Mouse (Mus musculus) Patski (cell line): ENCODE data around the gene Btbd7. TPM values are rescaled to one million over a fixed set of nuclear protein-coding genes. Genes with fewer than 3 reads are reported as not detected.

ENCODE experiments used
- ATAC-seq: fragments of 100-300 bp; one replicate; pipeline ENCODE4 v1.8.0; 2021
- CTCF ChIA-PET: fragments of 350-600 bp; sonication (Branson Sonifier 250); formaldehyde crosslinking; loops from one replicate; lab custom pipeline; 2022; ENCODE audit warnings: inconsistent platforms; lab: Charles Lee
- POLR2A ChIA-PET: fragments of 350-600 bp; sonication (Branson Sonifier 250); formaldehyde crosslinking; loops from one replicate; lab custom pipeline; 2022; ENCODE audit warnings: antibody characterized with exemption, inconsistent platforms; lab: Charles Lee
- DNase-seq: peaks from one replicate; pipeline ENCODE4 v3.0.0-alpha.2; 2011; ENCODE audit warnings: low read depth, low spot score
- H3K27me3 ChIP-seq: fragments of 371-371 bp; one replicate; pipeline ENCODE4 v1.5.1; 2021
- CTCF ChIP-seq: fragments of 100-300 bp; IDR thresholded peaks from one replicate; pipeline ENCODE4 v1.5.1; 2021
- in situ Hi-C: fragments of 300-500 bp; cut with MboI; formaldehyde crosslinking; loops from 3 replicates; pipeline ENCODE4 v1.11.1; 2018; ENCODE audit warnings: low pct_unique_long_range_greater_than_20kb, mixed read lengths
- polyA plus RNA-seq: library from polyadenylated mRNA; unstranded; gene quantifications from one replicate; pipeline ENCODE4 v1.2.3, GENCODE M21; 2021

Btbd7 gene
- polyA plus RNA-seq, 1 experiment from 2014 or later: 29.2 TPM

DNA sequence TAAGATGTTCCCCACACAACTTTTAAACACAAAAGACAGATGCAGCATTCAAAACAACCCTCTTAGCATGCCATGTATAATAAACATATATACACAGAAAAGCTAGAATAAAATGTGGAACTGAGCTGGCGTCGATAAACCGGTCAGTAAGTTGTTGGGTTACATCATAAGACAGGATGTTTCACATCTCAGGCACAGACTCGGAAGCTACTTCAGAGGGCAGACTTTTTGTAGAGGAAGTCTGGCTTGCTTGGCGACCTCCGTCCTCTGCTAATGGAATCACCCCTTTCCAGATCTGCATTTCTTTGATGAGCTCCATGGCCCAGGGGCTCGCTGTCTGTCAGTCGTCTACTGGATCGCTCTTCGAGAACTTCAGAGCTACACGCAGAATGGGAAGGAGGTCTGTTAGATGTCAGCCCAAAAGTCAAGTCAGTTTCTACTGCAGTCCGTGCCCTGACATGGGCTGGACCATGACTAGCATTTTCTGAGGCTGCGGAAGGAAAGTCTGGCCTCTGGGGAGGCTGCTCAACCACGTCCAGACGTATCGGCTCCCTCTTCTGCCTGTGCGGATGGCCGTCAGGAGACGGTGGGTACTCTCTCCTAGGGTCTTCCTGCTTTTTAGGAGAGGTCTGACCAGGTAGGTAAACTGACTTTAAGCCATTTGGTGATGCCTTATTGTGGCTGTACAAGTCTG, 93.2 kb downstream of the Btbd7 start:
- POLR2A ChIA-PET: no interaction called here

GRCm38 (mm10) chr12:102782841-102783240, 95.4 kb downstream of the Btbd7 start:
- POLR2A ChIA-PET: interaction anchor here (0.7 kb wide), 1 partner anchor 11 kb away, joined by 4 read pairs; no protein-coding TSS in a partner anchor
- TF ChIP-seq CTCF: no peak
- in situ Hi-C loops: no loop called here

More for the DNA sequence above, 93.2 kb downstream of the Btbd7 start:
- in situ Hi-C loops: no loop called here
- TF ChIP-seq CTCF: no peak
- no peak for ATAC-seq
- CTCF ChIA-PET: no interaction called here
- no peaks in the 10 kb centered on the region for H3K27me3 ChIP-seq
- no peak for DNase-seq

GRCm38 (mm10) chr12:102779452-102779851, 98.8 kb downstream of the Btbd7 start:
- peak; percentile 44 for TF ChIP-seq CTCF
- ATAC-seq (no peak), DNase-seq (no peak)
- POLR2A ChIA-PET: no interaction called here
- CTCF ChIA-PET: interaction anchor here (0.6 to 1.6 kb wide), 4 partner anchors 10 to 16 kb away, joined by 3 to 5 read pairs (median 4); no protein-coding TSS in a partner anchor
- H3K27me3 ChIP-seq: no peaks in the 10 kb centered on the region
- in situ Hi-C loops: no loop called here

More at GRCm38 (mm10) chr12:102782841-102783240, 95.4 kb downstream of the Btbd7 start:
- no peaks in the 10 kb centered on the region for H3K27me3 ChIP-seq
- CTCF ChIA-PET: interaction anchor here (1.6 kb wide), 1 partner anchor 13 kb away, joined by 5 read pairs; no protein-coding TSS in a partner anchor
- DNase-seq (no peak), ATAC-seq (no peak)

- DNase-seq (no peak), ATAC-seq (no peak)
- in situ Hi-C loops: no loop called here
- POLR2A ChIA-PET: no interaction called here
- no peak for TF ChIP-seq CTCF
- CTCF ChIA-PET: no interaction called here
- H3K27me3 ChIP-seq: no peaks in the 10 kb centered on the region
Measured at GRCm38 (mm10) chr12:102778151-102778550, 100.1 kb downstream of the Btbd7 start.

DNA sequence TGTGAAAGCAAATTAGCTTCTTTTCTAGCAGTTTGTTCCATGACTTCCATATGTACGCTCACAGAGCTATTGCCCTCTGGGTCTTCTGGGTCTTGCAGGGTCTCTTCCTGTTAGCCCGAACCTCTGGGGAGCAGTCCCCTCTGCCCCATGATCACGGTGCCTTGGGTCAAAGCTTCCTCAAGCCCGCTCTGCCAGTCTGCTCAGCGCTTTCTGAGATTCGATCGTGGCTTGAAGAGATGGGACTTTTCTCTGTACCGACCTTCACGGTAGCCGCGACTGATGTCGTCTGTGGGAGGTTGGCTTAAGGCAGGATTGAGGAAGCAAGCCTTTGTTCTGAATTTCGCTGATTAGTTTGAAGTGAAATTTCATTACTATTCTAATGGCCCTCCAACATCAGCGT, 102.2 kb downstream of the Btbd7 start:
- POLR2A ChIA-PET: no interaction called here
- in situ Hi-C loops: no loop called here
- TF ChIP-seq CTCF: no peak
- no peak for ATAC-seq
- DNase-seq: no peak
- CTCF ChIA-PET: no interaction called here
- H3K27me3 ChIP-seq: no peaks in the 10 kb centered on the region

DNA sequence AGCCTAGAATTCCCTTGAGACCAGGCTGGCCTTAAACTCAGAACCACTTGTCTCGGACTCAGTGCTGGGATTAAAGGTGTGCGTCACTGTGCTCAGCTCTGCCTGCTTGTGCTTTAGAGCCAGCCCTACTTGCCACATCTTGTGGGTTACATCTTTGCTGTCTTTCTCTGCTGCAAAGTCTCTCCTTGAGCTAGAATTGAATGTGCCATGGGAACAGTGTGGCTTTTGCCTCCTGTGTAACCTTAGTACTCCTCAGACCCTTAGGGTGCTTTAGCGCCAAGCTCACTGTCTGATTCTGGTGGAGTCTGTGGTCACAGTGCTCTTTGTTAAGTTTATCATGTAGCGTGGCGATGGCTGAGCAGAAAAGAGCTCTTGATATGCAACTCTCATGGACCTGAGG, 105.6 kb downstream of the Btbd7 start:
- ChIA-PET CTCF (no interaction called here), POLR2A (interaction anchor here (0.6 kb wide), 1 partner anchor 31 kb away, joined by 3 read pairs; no protein-coding TSS in a partner anchor)
- TF ChIP-seq CTCF: no peak
- in situ Hi-C loops: loop anchor here (25.0 kb wide), 1 partner anchor 785 kb away; the partner anchor contains the start of gene Cpsf2
- DNase-seq: no peak
- no peaks in the 10 kb centered on the region for H3K27me3 ChIP-seq
- ATAC-seq: no peak

- ATAC-seq: no peak
- no peak for TF ChIP-seq CTCF
- no peak for DNase-seq
- in situ Hi-C loops: loop anchor here (25.0 kb wide), 1 partner anchor 784 kb away; the partner anchor contains the start of gene Cpsf2
- H3K27me3 ChIP-seq: no peaks in the 10 kb centered on the region
- CTCF ChIA-PET: no interaction called here
- POLR2A ChIA-PET: interaction anchor here (0.7 kb wide), 1 partner anchor 11 kb away, joined by 4 read pairs; no protein-coding TSS in a partner anchor
Measured at GRCm38 (mm10) chr12:102771601-102772000, 106.7 kb downstream of the Btbd7 start.

DNA sequence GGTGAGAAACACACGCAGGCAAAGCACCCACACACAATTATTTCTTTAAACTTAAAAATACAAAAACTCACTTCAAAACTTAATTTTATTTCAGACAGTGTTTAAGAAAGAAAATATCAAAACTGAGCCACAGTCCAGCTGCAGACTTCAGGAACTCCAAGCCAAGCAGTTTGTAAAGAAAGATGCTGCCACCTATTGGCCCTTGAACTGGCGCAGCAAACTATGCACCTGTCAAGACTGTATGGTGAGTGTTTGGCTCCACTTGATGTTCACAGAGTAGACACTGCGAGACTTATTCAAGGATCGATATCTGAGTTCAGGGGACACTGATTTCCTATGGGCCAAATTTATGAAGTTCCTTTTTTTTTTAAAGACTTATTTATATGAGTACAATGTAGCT, 109.3 kb downstream of the Btbd7 start:
- ChIA-PET POLR2A (interaction anchor here (0.6 to 0.7 kb wide), 2 partner anchors 12 to 244 kb away, joined by 3 to 4 read pairs; no protein-coding TSS in a partner anchor), CTCF (interaction anchor here (1.1 to 2.3 kb wide), 5 partner anchors 10 to 30 kb away, joined by 3 to 7 read pairs (median 4); no protein-coding TSS in a partner anchor)
- TF ChIP-seq CTCF: peak; percentile 51
- ATAC-seq (no peak), DNase-seq (no peak)
- no peaks in the 10 kb centered on the region for H3K27me3 ChIP-seq
- in situ Hi-C loops: loop anchor here (25.0 kb wide), 1 partner anchor 782 kb away; the partner anchor contains the start of gene Cpsf2

GRCm38 (mm10) chr12:102763696-102764095, 114.6 kb downstream of the Btbd7 start:
- no peaks in the 10 kb centered on the region for H3K27me3 ChIP-seq
- in situ Hi-C loops: loop anchor here (25.0 kb wide), 1 partner anchor 776 kb away; the partner anchor contains the start of gene Cpsf2
- no peak for TF ChIP-seq CTCF
- DNase-seq (no peak), ATAC-seq (no peak)
- ChIA-PET POLR2A (interaction anchor here (1.2 kb wide), 1 partner anchor 23 kb away, joined by 4 read pairs; no protein-coding TSS in a partner anchor), CTCF (interaction anchor here (1.5 kb wide), 1 partner anchor 16 kb away, joined by 3 read pairs; no protein-coding TSS in a partner anchor)

DNA sequence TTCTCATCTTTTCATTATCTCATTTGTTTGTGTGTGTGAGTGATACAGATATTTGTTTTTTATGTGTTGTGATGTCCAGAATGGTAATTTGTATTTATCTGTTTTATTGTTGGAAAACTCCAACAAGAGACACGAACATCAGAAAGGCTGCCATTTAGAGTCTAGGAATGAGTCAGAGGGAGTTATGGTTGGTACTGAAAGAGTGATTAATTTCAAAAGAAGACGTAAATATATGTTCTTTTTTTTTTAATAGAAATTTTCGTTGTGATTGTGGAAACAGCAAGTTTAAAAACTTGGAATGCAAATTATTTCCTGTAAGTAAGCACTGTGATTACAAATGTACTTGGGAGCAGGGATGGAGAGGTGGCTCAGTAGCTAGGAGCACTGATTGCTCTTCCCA, 116.6 kb downstream of the Btbd7 start:
- ChIA-PET POLR2A (no interaction called here), CTCF (interaction anchor here (0.9 to 1.7 kb wide), 2 partner anchors 12 to 21 kb away, joined by 3 to 5 read pairs; no protein-coding TSS in a partner anchor)
- in situ Hi-C loops: loop anchor here (25.0 kb wide), 1 partner anchor 774 kb away; the partner anchor contains the start of gene Cpsf2
- DNase-seq: no peak
- no peak for TF ChIP-seq CTCF
- H3K27me3 ChIP-seq: no peaks in the 10 kb centered on the region
- ATAC-seq: no peak
